Mouse (Mus musculus) small intestine, adult 2 months (tissue): ENCODE results near the gene U2af1l4.

Source experiments
- CTCF ChIP-seq: fragments of 200-500 bp; IDR thresholded peaks from 2 replicates; pipeline ENCODE4 v1.5.1; 2012; ENCODE audit warnings: low read depth, mild to moderate bottlenecking, control low read depth, inconsistent platforms, low read length, moderate library complexity, mixed read lengths; ENCODE audit not compliant: insufficient replicate concordance, insufficient read length; ENCODE audit errors: extremely low read depth
- POLR2A ChIP-seq: fragments of 200-500 bp; IDR thresholded peaks from 2 replicates; pipeline ENCODE4 v1.6.1; 2012; ENCODE audit warnings: low read depth, mild to moderate bottlenecking, control low read depth, inconsistent platforms, low read length, moderate library complexity

DNA sequence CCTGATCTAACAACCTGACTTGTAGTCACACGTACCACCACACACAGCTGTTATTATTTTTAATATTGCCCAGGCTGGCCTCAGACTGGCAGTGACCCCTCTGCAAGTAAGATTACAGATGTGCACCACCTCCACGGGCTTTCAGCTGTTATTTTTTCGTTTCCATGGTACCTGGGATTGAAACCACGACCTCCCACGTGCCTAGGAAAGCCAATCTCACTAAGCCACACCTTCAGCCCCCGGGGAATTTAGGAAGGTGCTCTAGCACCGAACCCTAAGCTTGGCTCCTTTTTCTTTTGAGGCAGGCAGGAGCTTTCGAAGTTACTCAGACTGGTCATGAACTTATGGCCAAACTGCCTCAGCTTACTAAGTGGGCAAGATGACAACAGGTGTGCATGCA, 41.3 kb downstream of the U2af1l4 start:
- TF ChIP-seq CTCF (no peak), POLR2A (no peak)
